Mouse (Mus musculus) heart, postnatal 0 days (tissue): ENCODE data around the gene Per1. TPM values are rescaled to one million over a fixed set of nuclear protein-coding genes. Genes with fewer than 3 reads are reported as not detected.

Experiments
- ATAC-seq: fragments of 200-750 bp; cut with Nextera tagmentation; 2 replicates; pipeline ENCODE4 v1.8.0; 2017; ENCODE audit warnings: low read depth, moderate number of reproducible peaks, moderate library complexity; ENCODE audit not compliant: insufficient read depth
- DNase-seq: peaks from one replicate; pipeline ENCODE4 v3.0.0-alpha.2; 2016; ENCODE audit warnings: low spot score
- H3K27ac ChIP-seq: fragments of 300-500 bp; sonication (generic); 2 replicates; pipeline ENCODE4 v1.5.1; 2014; ENCODE audit warnings: low read depth, mild to moderate bottlenecking
- H3K27me3 ChIP-seq: fragments of 300-500 bp; sonication (generic); 2 replicates; pipeline ENCODE4 v1.6.1; 2014; ENCODE audit warnings: low read length, mixed read lengths; ENCODE audit not compliant: control insufficient read depth, insufficient read depth
- H3K36me3 ChIP-seq: fragments of 300-500 bp; sonication (generic); replicated peaks from 2 replicates; pipeline ENCODE4 v1.6.1; 2014; ENCODE audit warnings: low read length, mixed read lengths; ENCODE audit not compliant: control insufficient read depth, insufficient read depth
- H3K4me1 ChIP-seq: fragments of 300-500 bp; sonication (generic); 2 replicates; pipeline ENCODE4 v1.6.1; 2014; ENCODE audit warnings: antibody characterized with exemption; ENCODE audit not compliant: control insufficient read depth, insufficient read depth
- H3K4me2 ChIP-seq: fragments of 300-500 bp; sonication (generic); 2 replicates; pipeline ENCODE4 v1.6.1; 2014; ENCODE audit warnings: low read depth, mild to moderate bottlenecking, low read length, moderate library complexity
- H3K4me3 ChIP-seq: fragments of 300-500 bp; sonication (generic); 2 replicates; pipeline ENCODE4 v1.5.1; 2014; ENCODE audit warnings: low read depth, low read length
- H3K9ac ChIP-seq: fragments of 300-500 bp; sonication (generic); replicated peaks from 2 replicates; pipeline ENCODE4 v1.6.1; 2014; ENCODE audit warnings: low read depth, low read length, mixed read lengths
- H3K9me3 ChIP-seq: fragments of 300-500 bp; sonication (generic); replicated peaks from 2 replicates; pipeline ENCODE4 v1.6.1; 2016; ENCODE audit warnings: low read length; ENCODE audit not compliant: control insufficient read depth
- CTCF ChIP-seq: IDR thresholded peaks from 2 replicates; pipeline ENCODE4 v1.5.1; 2016; ENCODE audit warnings: antibody characterized with exemption, control low read depth, low read depth
- EP300 ChIP-seq: IDR thresholded peaks from 2 replicates; pipeline ENCODE4 v1.6.1; 2016; ENCODE audit warnings: antibody characterized with exemption, low read depth
- WGBS: fragments of 180-500 bp; shearing (Covaris S2); extraction: QIAGEN DNeasy Blood & Tissue Kit; methylation state at CpG from one replicate; pipeline ENCODE4 v1.1.7; 2014; 5-methylcytosine and 5-hydroxymethylcytosine counted together
- polyA plus RNA-seq: library from polyadenylated mRNA; unstranded; fragments of >200 nt; fragmentation: Nextera tagmentation; extraction: Ambion mirVana; gene quantifications from 2 replicates; pipeline ENCODE4 v1.2.1, GENCODE M21; 2015
- total RNA-seq: library from RNA; depleted of rRNA; stranded (reverse); fragments of >200 nt; gene quantifications from 2 replicates; pipeline ENCODE4 v1.2.3, GENCODE M21; 2014; ENCODE audit warnings: low replicate concordance

The Per1 gene
- total and polyA plus RNA-seq, 2 experiments from 2014 or later, result 8.1 to 76.8 TPM

DNA sequence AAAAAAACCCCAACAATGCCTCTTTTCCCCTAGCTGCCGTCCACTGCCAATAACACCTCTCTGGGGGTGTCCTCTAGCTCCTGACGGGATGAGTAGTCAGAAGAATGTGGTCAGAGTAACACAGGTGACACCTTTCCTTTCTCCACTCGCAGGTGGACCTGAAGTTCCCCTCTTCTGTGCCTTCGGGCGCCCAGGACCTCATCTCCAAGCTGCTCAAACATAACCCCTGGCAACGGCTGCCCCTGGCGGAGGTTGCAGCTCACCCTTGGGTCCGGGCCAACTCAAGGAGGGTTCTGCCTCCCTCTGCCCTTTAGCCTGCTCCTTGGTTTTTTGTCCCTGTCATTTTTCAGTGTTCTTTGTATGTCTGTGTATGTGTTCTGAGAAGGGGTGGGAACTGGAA is 44.3 kb upstream of the Per1 start:
- H3K27ac ChIP-seq, result no peak overlapping the region

DNA sequence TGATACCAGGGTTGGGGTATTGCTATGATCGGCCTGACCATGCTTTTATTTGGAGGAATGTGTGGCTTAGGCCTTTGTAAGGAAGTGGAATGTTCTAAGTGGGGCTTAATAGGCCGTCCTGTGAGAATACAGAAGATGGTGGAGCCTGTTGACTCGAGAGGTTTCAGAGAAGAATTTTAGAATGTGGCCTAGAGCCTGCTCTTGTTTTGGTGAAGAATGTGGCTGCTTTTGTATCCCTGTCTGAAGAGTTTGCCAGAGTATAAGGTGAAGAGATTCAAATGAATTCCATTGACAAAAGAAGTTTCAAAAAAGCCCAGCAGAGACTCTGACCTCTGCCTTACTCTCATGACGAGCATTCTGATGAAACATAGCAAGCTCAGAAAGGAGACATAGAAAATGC is 43.2 kb upstream of the Per1 start:
- H3K9me3 ChIP-seq, result no peaks in the 10 kb centered on the region
- H3K27ac ChIP-seq, result no peak overlapping the region
- WGBS, result 87% methylated on average over 4 of the region's 4 CpGs
- no peak for DNase-seq
- H3K27me3 ChIP-seq, result no peaks in the 10 kb centered on the region
- no peak overlapping the region for H3K9ac ChIP-seq
- no peak overlapping the region for H3K4me2 ChIP-seq
- ATAC-seq, result no peak
- H3K4me1 ChIP-seq, result peaks cover 7% of the 10 kb centered on the region
- TF ChIP-seq EP300 (no peak), CTCF (no peak)
- peaks cover 19% of the 10 kb centered on the region; the same call in 1 of the 2 replicates for H3K36me3 ChIP-seq
- H3K4me3 ChIP-seq, result no peak overlapping the region

More for the DNA sequence above, 44.3 kb upstream of the Per1 start:
- TF ChIP-seq EP300, result no peak
- no peak for TF ChIP-seq CTCF
- H3K4me1 ChIP-seq, result peaks cover 11% of the 10 kb centered on the region
- H3K4me2 ChIP-seq, result no peak overlapping the region
- H3K27me3 ChIP-seq, result no peaks in the 10 kb centered on the region
- H3K36me3 ChIP-seq, result peaks cover 19% of the 10 kb centered on the region; the same call in 1 of the 2 replicates
- no peaks in the 10 kb centered on the region for H3K9me3 ChIP-seq
- no peak for ATAC-seq
- no peak overlapping the region for H3K9ac ChIP-seq
- H3K4me3 ChIP-seq, result no peak overlapping the region
- WGBS, result 92% methylated on average over 8 of the region's 8 CpGs
- DNase-seq, result no peak

GRCm38 (mm10) chr11:69052824-69053421 is 42.1 kb upstream of the Per1 start:
- ATAC-seq (no peak), DNase-seq (no peak)
- WGBS, result 91% methylated on average over 2 of the region's 2 CpGs

DNA sequence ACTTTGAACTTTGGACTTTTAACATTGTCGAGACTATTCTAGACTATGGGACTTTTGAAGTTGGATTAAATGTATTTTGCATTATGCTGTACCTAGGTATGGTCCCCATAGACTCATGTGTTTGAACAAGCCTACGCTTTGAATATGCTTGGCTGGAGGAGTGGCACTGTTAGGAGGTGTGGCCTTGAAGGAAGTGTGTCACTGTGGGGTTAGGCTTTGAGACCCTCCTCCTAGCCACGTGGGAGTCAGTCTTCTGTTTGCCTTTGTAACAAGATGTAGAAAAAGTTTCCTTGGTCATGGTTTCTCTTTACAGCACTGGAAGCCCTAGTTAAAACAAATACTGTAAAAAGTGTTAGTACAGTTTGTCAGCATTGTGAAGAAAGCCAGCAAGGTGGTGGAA is 41.2 kb upstream of the Per1 start:
- ATAC-seq, result no peak
- TF ChIP-seq EP300 (no peak), CTCF (no peak)
- Histone ChIP-seq H3K4me1 (peaks cover 9% of the 10 kb centered on the region; the same call in 1 of the 2 replicates), H3K4me3 (no peak overlapping the region), H3K27ac (no peak overlapping the region), H3K4me2 (no peak overlapping the region), H3K36me3 (peaks cover 19% of the 10 kb centered on the region; the same call in 1 of the 2 replicates), H3K9ac (no peak overlapping the region), H3K9me3 (no peaks in the 10 kb centered on the region), H3K27me3 (no peaks in the 10 kb centered on the region)
- WGBS, result 70% methylated on average over 3 of the region's 3 CpGs
- no peak for DNase-seq

More at GRCm38 (mm10) chr11:69052824-69053421, 42.1 kb upstream of the Per1 start:
- Histone ChIP-seq H3K9me3 (no peaks in the 10 kb centered on the region), H3K9ac (no peak overlapping the region), H3K4me2 (no peak overlapping the region), H3K27me3 (no peaks in the 10 kb centered on the region), H3K36me3 (peaks cover 19% of the 10 kb centered on the region; the same call in 1 of the 2 replicates), H3K4me1 (0 out of 2 replicates have a peak, but pooled peaks cover under 1% of the 10 kb centered on the region), H3K4me3 (no peak overlapping the region), H3K27ac (no peak overlapping the region)
- TF ChIP-seq CTCF (no peak), EP300 (no peak)

DNA sequence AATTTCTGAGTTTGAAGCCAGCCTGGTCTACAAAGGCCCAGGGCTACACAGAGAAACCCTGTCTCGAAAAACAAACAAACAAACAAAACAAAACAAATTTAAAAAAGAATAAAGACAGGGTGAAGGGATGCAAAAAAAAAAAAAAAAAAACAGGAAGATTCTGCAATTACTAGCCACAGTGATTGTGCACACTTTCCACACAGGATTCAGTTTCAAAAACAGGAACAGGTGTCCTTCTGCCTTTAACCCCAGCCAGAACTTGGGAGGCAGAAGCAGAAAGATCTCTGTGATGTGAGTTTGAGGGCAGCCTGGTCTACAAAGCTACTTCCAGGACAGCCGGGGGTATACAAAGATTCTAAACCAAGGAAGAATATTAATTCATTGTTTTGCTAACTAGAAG is 36.8 kb upstream of the Per1 start:
- H3K4me1 ChIP-seq, result peaks cover 25% of the 10 kb centered on the region
- peak overlapping the region; percentile 90 for H3K4me2 ChIP-seq
- no peak for DNase-seq
- WGBS, result 56% methylated on average over 2 of the region's 2 CpGs
- H3K36me3 ChIP-seq, result no peaks in the 10 kb centered on the region
- TF ChIP-seq CTCF (no peak), EP300 (no peak)
- H3K27me3 ChIP-seq, result no peaks in the 10 kb centered on the region
- no peaks in the 10 kb centered on the region for H3K9me3 ChIP-seq
- no peak for ATAC-seq
- H3K27ac ChIP-seq, result peak overlapping the region; percentile 92
- peak overlapping the region; percentile 92 for H3K9ac ChIP-seq
- peak overlapping the region; percentile 98 for H3K4me3 ChIP-seq

GRCm38 (mm10) chr11:69058729-69059356 is 36.2 kb upstream of the Per1 start:
- peak overlapping the region; percentile 92 for H3K9ac ChIP-seq
- peak overlapping the region; percentile 90 for H3K4me2 ChIP-seq
- peaks cover 27% of the 10 kb centered on the region for H3K4me1 ChIP-seq
- no peak for TF ChIP-seq CTCF
- no peak for TF ChIP-seq EP300
- WGBS, result 1% methylated on average over 19 of the region's 19 CpGs
- no peaks in the 10 kb centered on the region for H3K36me3 ChIP-seq
- no peaks in the 10 kb centered on the region for H3K9me3 ChIP-seq
- ATAC-seq, result no peak; the same call in 1 of the 2 replicates
- peak overlapping the region; percentile 92 for H3K27ac ChIP-seq
- DNase-seq, result no peak
- H3K4me3 ChIP-seq, result peak overlapping the region; percentile 98
- no peaks in the 10 kb centered on the region for H3K27me3 ChIP-seq
